Mouse (Mus musculus) forebrain, embryonic 12.5 days (tissue): ENCODE measurements around the gene Bdh1. TPM values are rescaled to one million over a fixed set of nuclear protein-coding genes. Genes with fewer than 3 reads are reported as not detected.
A peak's percentile ranks its signal among the peaks of the same experiment; 100 is the strongest.

Experiments used
- ATAC-seq: fragments of 200-750 bp; cut with Nextera tagmentation; 2 replicates; pipeline ENCODE4 v1.8.0; 2017; ENCODE audit warnings: moderate TSS enrichment; ENCODE audit not compliant: low FRiP score
- H3K27ac ChIP-seq: fragments of 300-500 bp; sonication (generic); 2 replicates; pipeline ENCODE4 v1.5.1; 2016; ENCODE audit warnings: mild to moderate bottlenecking
- H3K27me3 ChIP-seq: fragments of 300-500 bp; sonication (generic); 2 replicates; pipeline ENCODE4 v1.6.1; 2016; ENCODE audit warnings: mild to moderate bottlenecking
- H3K36me3 ChIP-seq: fragments of 300-500 bp; sonication (generic); replicated peaks from 2 replicates; pipeline ENCODE4 v1.6.1; 2016; ENCODE audit warnings: mild to moderate bottlenecking
- H3K4me1 ChIP-seq: fragments of 300-500 bp; sonication (generic); 2 replicates; pipeline ENCODE4 v1.6.1; 2016
- H3K4me2 ChIP-seq: fragments of 300-500 bp; sonication (generic); 2 replicates; pipeline ENCODE4 v1.6.1; 2016; ENCODE audit warnings: mild to moderate bottlenecking, moderate library complexity
- H3K4me3 ChIP-seq: fragments of 300-500 bp; sonication (generic); replicated peaks from 2 replicates; pipeline ENCODE4 v1.5.1; 2016; ENCODE audit warnings: mild to moderate bottlenecking
- H3K9ac ChIP-seq: fragments of 300-500 bp; sonication (generic); 2 replicates; pipeline ENCODE4 v1.6.1; 2016; ENCODE audit warnings: mild to moderate bottlenecking
- H3K9me3 ChIP-seq: fragments of 300-500 bp; sonication (generic); 2 replicates; pipeline ENCODE4 v1.6.1; 2016
- WGBS: fragments of 180-500 bp; shearing (Covaris S2); methylation state at CpG from one replicate; pipeline ENCODE4 v1.1.7; 2016; 5-methylcytosine and 5-hydroxymethylcytosine counted together
- polyA plus RNA-seq: library from polyadenylated mRNA; unstranded; fragments of >200 nt; fragmentation: Nextera tagmentation; extraction: Ambion mirVana; gene quantifications from 2 replicates; pipeline ENCODE4 v1.2.1, GENCODE M21; 2016

The Bdh1 gene
- polyA plus RNA-seq, 1 experiment from 2014 or later = 51.1 TPM

GRCm38 (mm10) chr16:31415885-31416450 is 6.1 kb upstream of the Bdh1 start:
- Histone ChIP-seq H3K27ac (no peak overlapping the region), H3K4me2 (no peak overlapping the region), H3K9ac (no peak overlapping the region), H3K4me1 (no peaks in the 10 kb centered on the region), H3K9me3 (no peaks in the 10 kb centered on the region), H3K4me3 (no peak overlapping the region), H3K27me3 (no peaks in the 10 kb centered on the region), H3K36me3 (no peaks in the 10 kb centered on the region)
- ATAC-seq = no peak
- WGBS = 69% methylated on average over 9 of the region's 9 CpGs

GRCm38 (mm10) chr16:31418704-31419103 is 3.4 kb upstream of the Bdh1 start:
- no peak for ATAC-seq
- Histone ChIP-seq H3K4me3 (no peak overlapping the region), H3K9ac (no peak overlapping the region), H3K27ac (no peak overlapping the region), H3K4me2 (no peak overlapping the region), H3K27me3 (no peaks in the 10 kb centered on the region), H3K9me3 (no peaks in the 10 kb centered on the region), H3K36me3 (no peaks in the 10 kb centered on the region), H3K4me1 (no peaks in the 10 kb centered on the region)
- WGBS = 70% methylated on average over 3 of the region's 3 CpGs

- H3K4me3 ChIP-seq = no peak overlapping the region
- H3K9me3 ChIP-seq = no peaks in the 10 kb centered on the region
- no peaks in the 10 kb centered on the region for H3K36me3 ChIP-seq
- H3K9ac ChIP-seq = no peak overlapping the region
- H3K4me1 ChIP-seq = no peaks in the 10 kb centered on the region
- 69% methylated on average over 5 of the region's 5 CpGs for WGBS
- no peaks in the 10 kb centered on the region for H3K27me3 ChIP-seq
- H3K27ac ChIP-seq = no peak overlapping the region
- H3K4me2 ChIP-seq = no peak overlapping the region
- ATAC-seq = no peak
These were observed 2.6 kb upstream of the Bdh1 start for GRCm38 (mm10) chr16:31419457-31419856.

DNA sequence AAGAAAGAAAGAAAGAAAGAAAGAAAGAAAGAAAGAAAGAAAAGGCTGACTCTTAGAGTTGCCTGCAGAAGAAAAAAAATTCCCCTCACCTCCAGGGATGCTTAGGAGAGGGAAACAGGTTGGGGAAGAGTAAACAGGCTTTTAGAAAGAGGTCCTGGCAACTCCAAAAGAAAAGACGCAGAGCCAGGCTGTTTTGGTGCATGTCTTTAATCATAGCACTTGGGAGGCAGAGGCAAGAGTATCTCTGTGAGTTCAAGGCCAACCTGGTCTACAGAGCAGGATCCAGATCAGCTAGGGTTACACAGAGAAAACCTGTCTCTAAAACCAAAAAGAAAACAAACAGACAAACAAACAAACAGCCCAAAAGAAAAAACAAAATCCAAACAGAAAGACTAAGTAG is 642 bp downstream of the Bdh1 start:
- 67% methylated on average over 1 of the region's 1 CpGs for WGBS
- H3K9me3 ChIP-seq = no peaks in the 10 kb centered on the region
- no peak overlapping the region for H3K4me3 ChIP-seq
- no peak overlapping the region for H3K4me2 ChIP-seq
- no peaks in the 10 kb centered on the region for H3K4me1 ChIP-seq
- no peak for ATAC-seq
- H3K9ac ChIP-seq = no peak overlapping the region
- H3K36me3 ChIP-seq = no peaks in the 10 kb centered on the region
- no peak overlapping the region for H3K27ac ChIP-seq
- peaks cover 16% of the 10 kb centered on the region for H3K27me3 ChIP-seq

DNA sequence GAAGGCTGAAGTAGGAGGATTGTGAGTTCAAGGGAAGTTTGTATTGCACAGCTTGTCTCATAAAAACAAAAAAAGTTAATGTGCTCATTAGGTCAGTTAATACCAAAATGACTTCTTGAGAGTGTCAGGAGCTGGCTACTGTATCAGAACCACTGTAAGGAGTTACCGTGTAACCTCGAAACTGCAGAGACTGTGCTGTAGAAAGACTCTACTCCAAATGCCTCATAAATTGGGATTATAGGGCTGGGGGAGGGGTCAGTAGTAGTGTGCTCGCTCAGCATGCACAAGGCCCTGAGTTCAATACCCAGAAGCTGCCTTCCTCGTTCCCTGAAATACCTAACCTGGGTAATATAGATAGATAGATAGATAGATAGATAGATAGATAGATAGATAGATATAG is 1.3 kb downstream of the Bdh1 start:
- Histone ChIP-seq H3K9me3 (no peaks in the 10 kb centered on the region), H3K36me3 (no peaks in the 10 kb centered on the region), H3K9ac (no peak overlapping the region), H3K4me1 (0 out of 2 replicates have a peak, but pooled peaks cover 1% of the 10 kb centered on the region), H3K4me3 (no peak overlapping the region), H3K27me3 (peaks cover 23% of the 10 kb centered on the region), H3K27ac (no peak overlapping the region), H3K4me2 (no peak overlapping the region)
- ATAC-seq = no peak
- 93% methylated on average over 4 of the region's 4 CpGs for WGBS

DNA sequence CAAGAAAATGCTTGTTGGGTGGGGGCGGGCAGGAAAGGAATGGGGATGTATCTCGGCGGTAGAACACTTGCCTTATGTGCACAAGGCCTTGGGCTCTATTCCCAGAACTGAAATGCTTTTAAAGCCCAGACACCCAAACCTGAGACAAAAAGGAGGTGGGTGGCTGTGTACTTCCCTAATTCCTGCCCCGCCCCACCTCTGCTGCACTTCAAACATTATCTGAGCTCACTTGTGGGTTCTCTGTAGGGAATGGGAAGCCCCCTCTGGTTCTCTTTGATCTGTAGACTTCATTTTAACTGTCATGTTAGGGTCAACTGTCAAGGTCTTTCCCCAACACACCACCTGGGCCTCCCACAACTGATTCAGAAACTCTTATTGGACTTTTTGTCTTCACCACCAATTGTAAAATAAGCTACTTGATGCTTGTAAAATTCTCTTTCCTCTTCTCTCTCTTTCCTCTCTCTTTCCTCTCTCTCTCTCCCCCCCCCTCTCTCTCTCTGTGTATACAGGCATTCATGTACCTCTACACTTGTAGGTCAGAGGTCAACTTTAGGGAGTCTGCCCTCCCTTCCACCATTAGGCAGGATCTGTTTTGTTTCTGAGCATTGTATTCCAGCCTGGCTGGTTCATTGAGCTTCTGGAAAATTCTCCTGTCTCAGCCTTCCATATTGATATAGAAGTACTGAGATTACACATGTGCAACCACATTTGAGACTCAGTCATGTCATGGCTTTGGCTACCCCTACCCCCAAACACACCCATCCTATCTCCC is 2.5 kb downstream of the Bdh1 start:
- H3K9ac ChIP-seq = no peak overlapping the region
- no peak overlapping the region for H3K4me2 ChIP-seq
- H3K27ac ChIP-seq = no peak overlapping the region
- WGBS = 91% methylated on average over 4 of the region's 4 CpGs
- peaks cover 4% of the 10 kb centered on the region; the same call in 1 of the 2 replicates for H3K4me1 ChIP-seq
- no peaks in the 10 kb centered on the region for H3K36me3 ChIP-seq
- H3K9me3 ChIP-seq = no peaks in the 10 kb centered on the region
- H3K4me3 ChIP-seq = no peak overlapping the region
- peaks cover 23% of the 10 kb centered on the region for H3K27me3 ChIP-seq
- ATAC-seq = no peak

- Histone ChIP-seq H3K4me2 (no peak overlapping the region), H3K27me3 (peaks cover 23% of the 10 kb centered on the region), H3K9me3 (no peaks in the 10 kb centered on the region), H3K4me3 (no peak overlapping the region), H3K27ac (no peak overlapping the region), H3K9ac (no peak overlapping the region), H3K36me3 (no peaks in the 10 kb centered on the region), H3K4me1 (peaks cover 5% of the 10 kb centered on the region; the same call in 1 of the 2 replicates)
- WGBS = 3% methylated on average over 4 of the region's 4 CpGs
- ATAC-seq = no peak
These were observed 3.4 kb downstream of the Bdh1 start for GRCm38 (mm10) chr16:31425508-31425907.

DNA sequence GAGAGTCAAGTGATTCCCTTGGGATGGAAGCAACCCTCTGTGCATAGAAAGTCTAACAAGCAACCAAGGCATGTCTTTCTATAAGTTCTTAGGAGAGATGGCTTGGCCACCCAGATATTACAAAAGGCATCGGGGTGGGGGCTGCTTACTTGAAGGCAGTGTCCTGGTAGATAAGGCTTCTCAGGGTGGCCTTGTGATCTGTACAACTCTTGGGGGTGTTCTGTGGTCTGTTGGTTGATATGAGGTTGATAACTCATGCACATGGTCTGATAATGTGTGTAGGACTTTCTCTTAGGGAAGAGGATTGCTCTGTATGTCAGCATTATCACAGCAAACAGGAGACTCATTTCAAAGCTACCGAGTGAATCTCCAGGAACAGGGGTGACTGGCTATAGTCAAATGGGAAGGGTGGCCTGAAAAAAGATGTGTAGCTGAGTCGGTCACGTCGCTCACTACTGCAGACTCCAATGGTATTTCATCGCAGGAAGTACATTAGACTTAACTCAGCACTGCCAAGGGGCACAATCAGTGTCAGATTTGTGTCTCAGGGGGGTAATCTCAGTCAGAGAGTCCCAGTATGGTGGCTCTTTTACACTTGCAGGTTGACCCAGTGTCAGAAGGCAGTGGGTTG is 4.5 kb downstream of the Bdh1 start:
- H3K27me3 ChIP-seq = peaks cover 31% of the 10 kb centered on the region
- no peak overlapping the region for H3K27ac ChIP-seq
- 86% methylated on average over 6 of the region's 6 CpGs for WGBS
- H3K9ac ChIP-seq = no peak overlapping the region
- no peak overlapping the region for H3K4me2 ChIP-seq
- H3K4me1 ChIP-seq = peaks cover 6% of the 10 kb centered on the region; the same call in 1 of the 2 replicates
- no peak overlapping the region for H3K4me3 ChIP-seq
- no peaks in the 10 kb centered on the region for H3K36me3 ChIP-seq
- no peaks in the 10 kb centered on the region for H3K9me3 ChIP-seq
- ATAC-seq = no peak

DNA sequence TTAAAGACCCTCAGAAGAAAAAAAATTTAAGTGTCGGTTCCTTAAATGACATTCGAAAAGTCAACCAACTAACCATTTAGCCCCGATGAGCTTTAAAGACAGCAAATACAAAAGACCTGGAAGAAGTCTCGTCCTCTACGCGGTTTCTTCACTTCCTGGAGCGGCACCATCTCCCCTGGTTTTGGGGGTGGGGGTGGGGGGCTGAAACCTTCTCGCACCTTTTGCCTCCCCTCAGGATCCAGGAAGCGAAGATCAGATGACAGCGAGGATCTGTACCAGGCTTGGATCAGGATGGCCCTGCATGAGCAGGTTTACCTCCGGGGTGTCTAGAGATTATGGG is 6.2 kb downstream of the Bdh1 start:
- no peaks in the 10 kb centered on the region for H3K36me3 ChIP-seq
- H3K4me1 ChIP-seq = peaks cover 8% of the 10 kb centered on the region
- peak overlapping the region; percentile 62 for H3K4me3 ChIP-seq
- peak overlapping the region; percentile 85 for H3K4me2 ChIP-seq
- WGBS = 5% methylated on average over 11 of the region's 11 CpGs
- H3K27ac ChIP-seq = peak overlapping the region; percentile 92
- no peaks in the 10 kb centered on the region for H3K9me3 ChIP-seq
- H3K9ac ChIP-seq = peak overlapping the region; percentile 74
- ATAC-seq = no peak
- peaks cover 33% of the 10 kb centered on the region for H3K27me3 ChIP-seq

DNA sequence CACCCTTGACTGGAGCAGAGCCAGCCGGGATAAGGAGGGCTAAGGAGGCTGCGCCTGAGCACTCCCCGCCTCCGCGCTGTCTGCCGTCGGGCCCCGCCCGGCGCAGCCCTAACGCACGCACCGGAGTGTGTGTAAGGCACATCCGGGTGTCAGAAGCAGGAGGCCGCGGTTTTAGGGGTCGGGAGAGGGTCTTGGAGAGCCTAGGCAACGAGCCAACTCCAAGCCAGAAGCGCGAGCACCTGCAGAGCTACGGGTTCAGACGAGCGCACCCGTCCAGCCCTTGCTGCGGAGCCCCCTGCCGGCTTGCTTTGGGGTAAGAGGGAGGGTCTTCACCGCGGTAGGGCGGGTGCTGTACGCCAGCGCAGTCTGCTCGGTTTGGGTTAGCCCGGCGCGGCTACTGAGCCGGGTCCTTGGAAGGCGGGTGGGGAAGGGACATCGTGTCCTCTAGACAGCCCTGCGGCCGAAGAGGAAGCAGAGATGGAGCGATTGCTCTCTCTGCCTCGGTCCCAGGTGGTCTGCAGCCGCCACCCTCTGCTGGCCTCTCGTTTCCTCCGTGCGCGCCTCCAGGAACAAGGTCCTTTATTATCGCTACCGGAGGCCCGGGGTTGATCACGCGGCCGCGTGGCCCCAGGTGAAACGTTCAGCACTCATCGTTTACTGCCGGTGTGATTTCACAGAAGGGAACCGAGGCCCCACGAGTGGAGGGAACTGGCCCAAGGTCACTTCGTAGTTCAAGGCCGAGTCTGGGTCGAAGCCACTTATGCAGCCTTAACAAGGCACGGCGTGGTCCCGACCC is 6.8 kb downstream of the Bdh1 start:
- peaks cover 33% of the 10 kb centered on the region for H3K27me3 ChIP-seq
- no peaks in the 10 kb centered on the region for H3K36me3 ChIP-seq
- WGBS = under 1% methylated on average over 65 of the region's 65 CpGs
- H3K9me3 ChIP-seq = no peaks in the 10 kb centered on the region
- peak overlapping the region; percentile 62 for H3K4me3 ChIP-seq
- peak overlapping the region; percentile 74 for H3K9ac ChIP-seq
- ATAC-seq = peak; percentile 76
- peak overlapping the region; percentile 85 for H3K4me2 ChIP-seq
- peaks cover 14% of the 10 kb centered on the region for H3K4me1 ChIP-seq
- peak overlapping the region; percentile 92 for H3K27ac ChIP-seq

DNA sequence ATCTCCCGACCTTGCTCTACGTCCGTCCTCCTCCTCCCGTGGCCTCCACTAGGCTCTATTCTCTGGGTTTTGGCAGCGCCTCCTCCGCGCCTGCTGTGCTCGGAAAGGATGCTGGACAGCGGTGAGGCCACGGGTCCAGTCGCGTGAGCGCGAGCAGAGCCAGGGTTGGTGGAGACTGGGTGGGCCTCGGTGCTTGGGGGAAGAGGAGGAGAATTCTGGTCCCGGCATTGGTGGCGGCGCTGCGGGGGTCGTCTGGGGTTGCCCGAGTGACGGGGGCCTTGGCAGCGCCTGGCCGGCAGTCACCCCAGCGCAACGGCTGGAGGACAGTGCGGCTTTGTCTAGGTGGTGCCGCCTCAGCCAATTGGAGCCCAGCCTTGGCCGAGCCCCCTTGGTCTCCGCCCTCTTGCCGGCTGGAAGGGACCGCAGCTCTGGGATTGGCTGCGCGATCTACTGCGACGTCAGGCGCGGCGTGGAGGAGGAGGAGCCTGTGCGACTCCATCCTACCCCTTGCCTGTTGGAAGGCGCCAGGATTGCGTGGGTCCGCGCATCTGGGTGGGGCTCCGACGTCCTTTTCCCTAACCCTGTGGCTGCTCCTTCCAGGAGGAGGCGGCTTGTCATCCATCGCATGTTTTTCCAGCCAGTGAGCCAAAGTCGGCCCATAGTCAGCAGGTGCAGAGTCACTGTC is 7.5 kb downstream of the Bdh1 start:
- Histone ChIP-seq H3K9me3 (no peaks in the 10 kb centered on the region), H3K4me3 (peak overlapping the region; percentile 62), H3K4me2 (peak overlapping the region; percentile 85), H3K4me1 (peaks cover 21% of the 10 kb centered on the region), H3K36me3 (no peaks in the 10 kb centered on the region), H3K27ac (peak overlapping the region; percentile 92), H3K9ac (peak overlapping the region; percentile 74), H3K27me3 (peaks cover 33% of the 10 kb centered on the region)
- peak; percentile 97 for ATAC-seq
- 0% methylated on average over 49 of the region's 49 CpGs for WGBS
